In genomic region chr7:105568988-105569471, GRCm38 (mm10) we compare ENCODE assay signal across 8 mouse cellular contexts. TPM values are rescaled to one million over a fixed set of nuclear protein-coding genes. Genes with fewer than 3 reads are reported as not detected.
DNase-seq lines count a peak whose midpoint lies in the region; ATAC-seq lines count a peak whose summit lies in the region.

No protein-coding gene starts in this region.

- H3K4me2 ChIP-seq in embryonic facial prominence, embryonic 12.5 days (replicated peaks), result 0 out of 2 replicates have a peak overlapping the region, but pooled peaks have one; percentile 7
- H3K4me2 ChIP-seq in intestine, embryonic 16.5 days (ENCODE audit: low read depth, low read length), result no peak overlapping the region
- H3K4me2 ChIP-seq in neural tube, embryonic 11.5 days (ENCODE audit: low read depth), result peak overlapping the region; percentile 1

- H3K27me3 ChIP-seq in embryonic facial prominence, embryonic 12.5 days, result no peaks in the 10 kb centered on the region
- no peaks in the 10 kb centered on the region for H3K27me3 ChIP-seq in intestine, embryonic 16.5 days (replicated peaks; ENCODE audit: control insufficient read depth, insufficient read depth, low read length)
- no peaks in the 10 kb centered on the region for H3K27me3 ChIP-seq in neural tube, embryonic 11.5 days (ENCODE audit: control insufficient read depth, insufficient read depth, low read length)

- H3K9ac ChIP-seq in embryonic facial prominence, embryonic 12.5 days, result no peak overlapping the region
- no peak overlapping the region for H3K9ac ChIP-seq in intestine, embryonic 16.5 days (ENCODE audit: low read depth, low read length)
- no peak overlapping the region; the same call in 1 of the 2 replicates for H3K9ac ChIP-seq in neural tube, embryonic 11.5 days (ENCODE audit: low read length)

- H3K4me1 ChIP-seq in embryonic facial prominence, embryonic 12.5 days, result peaks cover 21% of the 10 kb centered on the region
- peaks cover 6% of the 10 kb centered on the region; the same call in 1 of the 2 replicates for H3K4me1 ChIP-seq in intestine, embryonic 16.5 days (ENCODE audit: control insufficient read depth, insufficient read depth, low read length)
- peaks cover 19% of the 10 kb centered on the region for H3K4me1 ChIP-seq in neural tube, embryonic 11.5 days (ENCODE audit: control insufficient read depth, insufficient read depth, low read length)

- peaks cover 56% of the 10 kb centered on the region for H3K36me3 ChIP-seq in embryonic facial prominence, embryonic 12.5 days
- H3K36me3 ChIP-seq in intestine, embryonic 16.5 days (ENCODE audit: control insufficient read depth, insufficient read depth, low read length), result peaks cover 4% of the 10 kb centered on the region; the same call in 1 of the 2 replicates
- H3K36me3 ChIP-seq in neural tube, embryonic 11.5 days (ENCODE audit: control insufficient read depth, insufficient read depth, low read length), result peaks cover 14% of the 10 kb centered on the region

- intact Hi-C loops in left cerebral cortex, postnatal 14 days (cut with DNase I), result loop anchor here (5.0 kb wide), 1 partner anchor 63 kb away; the partner anchor contains the start of gene Trim3

- ATAC-seq in embryonic facial prominence, embryonic 12.5 days (ENCODE audit: insufficient number of reproducible peaks, insufficient read depth, low FRiP score, low TSS enrichment), result peak; percentile 77
- ATAC-seq in intestine, embryonic 16.5 days, result peak; percentile 72
- peak; percentile 87 for ATAC-seq in neural tube, embryonic 11.5 days (ENCODE audit: insufficient read depth, low FRiP score, low TSS enrichment)

- H3K4me3 ChIP-seq in embryonic facial prominence, embryonic 12.5 days, result no peak overlapping the region
- H3K4me3 ChIP-seq in intestine, embryonic 16.5 days (ENCODE audit: low read length), result no peak overlapping the region
- H3K4me3 ChIP-seq in neural tube, embryonic 11.5 days (ENCODE audit: low read depth, low read length), result no peak overlapping the region; the same call in 1 of the 2 replicates

- 4% methylated on average over 6 of the region's 6 CpGs for WGBS in embryonic facial prominence, embryonic 12.5 days
- 11% methylated on average over 6 of the region's 6 CpGs for WGBS in intestine, embryonic 16.5 days
- 6% methylated on average over 6 of the region's 6 CpGs for WGBS in neural tube, embryonic 11.5 days

- H3K9me3 ChIP-seq in embryonic facial prominence, embryonic 12.5 days, result no peaks in the 10 kb centered on the region
- no peaks in the 10 kb centered on the region for H3K9me3 ChIP-seq in intestine, embryonic 16.5 days (ENCODE audit: control insufficient read depth, low read length)
- H3K9me3 ChIP-seq in neural tube, embryonic 11.5 days (ENCODE audit: control insufficient read depth, low read length), result no peaks in the 10 kb centered on the region

- peak; percentile 41 for DNase-seq in adrenal gland, postnatal 10 days
- no peak for DNase-seq in adrenal gland, postnatal 4 days (ENCODE audit: low spot score in 2 of 2)
- peak; percentile 88 to 91 for DNase-seq in left cerebral cortex, postnatal 14 days (ENCODE audit: low spot score in 2 of 2)
- peak; percentile 61 for DNase-seq in neural tube, embryonic 11.5 days (ENCODE audit: low spot score)
- no peak for DNase-seq in ovary, postnatal 10 days (ENCODE audit: low spot score)
- no peak for DNase-seq in ovary, postnatal 14 days (ENCODE audit: low spot score)

- peak overlapping the region; percentile 47; the same call in 1 of the 2 replicates for H3K27ac ChIP-seq in embryonic facial prominence, embryonic 12.5 days
- peak overlapping the region; percentile 9; the same call in 1 of the 2 replicates for H3K27ac ChIP-seq in intestine, embryonic 16.5 days (ENCODE audit: low read length)
- H3K27ac ChIP-seq in neural tube, embryonic 11.5 days (ENCODE audit: low read depth, low read length), result peak overlapping the region; percentile 9

RNA-seq across cellular contexts. Expression of gene Apbb1, which starts 12.4 kb away (rescaled TPM):
- 10 to 100 TPM; 19.6 to 25.2 TPM for total RNA-seq in adrenal gland, postnatal 10 days (2021)
- total RNA-seq in adrenal gland, postnatal 4 days (2021), result 10 to 100 TPM; 36.8 to 42.3 TPM
- polyA plus RNA-seq in embryonic facial prominence, embryonic 12.5 days (2016; fragmentation: Nextera tagmentation; extraction: Ambion mirVana), result 77.5 and 84.7 TPM in 2 replicates
- polyA plus RNA-seq in intestine, embryonic 16.5 days (2015; fragmentation: Nextera tagmentation; extraction: Ambion mirVana), result 29.2 and 35.2 TPM in 2 replicates
- total RNA-seq in left cerebral cortex, postnatal 14 days (2021), result 100 to 1,000 TPM; 450 to 459 TPM
- 115 and 128 TPM in 2 replicates for polyA plus RNA-seq in neural tube, embryonic 11.5 days (2014; fragmentation: Nextera tagmentation; extraction: Ambion mirVana)

RNA-seq across cellular contexts. Expression of gene Smpd1, which starts 14.9 kb away (rescaled TPM):
- total RNA-seq in adrenal gland, postnatal 10 days (2021), result 10 to 100 TPM; 59.2 to 68.1 TPM
- total RNA-seq in adrenal gland, postnatal 4 days (2021), result 10 to 100 TPM; 39.4 to 40.3 TPM
- 40.8 and 41.4 TPM in 2 replicates for polyA plus RNA-seq in embryonic facial prominence, embryonic 12.5 days (2016; fragmentation: Nextera tagmentation; extraction: Ambion mirVana)
- polyA plus RNA-seq in intestine, embryonic 16.5 days (2015; fragmentation: Nextera tagmentation; extraction: Ambion mirVana), result 32.8 and 33.0 TPM in 2 replicates
- 100 to 1,000 TPM; 111 to 112 TPM for total RNA-seq in left cerebral cortex, postnatal 14 days (2021)
- polyA plus RNA-seq in neural tube, embryonic 11.5 days (2014; fragmentation: Nextera tagmentation; extraction: Ambion mirVana), result 47.3 and 53.7 TPM in 2 replicates

RNA-seq across cellular contexts. Expression of gene Hpx, which starts 30.9 kb away (rescaled TPM):
- total RNA-seq in adrenal gland, postnatal 10 days (2021), result 100 to 1,000 TPM; 313 to 789 TPM
- 100 to 1,000 TPM in 1 of 2 experiments, 10 to 100 TPM in 1; 10.6 to 269 TPM for total RNA-seq in adrenal gland, postnatal 4 days (2021)
- 0.52 and 0.59 TPM in 2 replicates for polyA plus RNA-seq in embryonic facial prominence, embryonic 12.5 days (2016; fragmentation: Nextera tagmentation; extraction: Ambion mirVana)
- 3.0 and 7.5 TPM in 2 replicates for polyA plus RNA-seq in intestine, embryonic 16.5 days (2015; fragmentation: Nextera tagmentation; extraction: Ambion mirVana)
- under 1 TPM; 0.23 to 0.24 TPM for total RNA-seq in left cerebral cortex, postnatal 14 days (2021)
- polyA plus RNA-seq in neural tube, embryonic 11.5 days (2014; fragmentation: Nextera tagmentation; extraction: Ambion mirVana), result 0.37 TPM in 1 of 2 replicates, not detected in the other

Comparison
In these comparisons a context has a peak if more than half of its experiments do, and no peak if none do; other contexts are left out.
1. DNase-seq: peak in adrenal gland, postnatal 10 days (single experiment), left cerebral cortex, postnatal 14 days (2 of 2) and neural tube, embryonic 11.5 days (single experiment); none in adrenal gland, postnatal 4 days (0 of 2), ovary, postnatal 10 days (single experiment) and ovary, postnatal 14 days (single experiment).
2. RNA of gene Apbb1, which starts 12.4 kb away (total RNA-seq): 450 to 459 TPM in left cerebral cortex, postnatal 14 days; 36.8 to 42.3 TPM in adrenal gland, postnatal 4 days and 19.6 to 25.2 TPM in adrenal gland, postnatal 10 days; every median in the first group is over 10 times any median in the second.
3. RNA of gene Hpx, which starts 30.9 kb away (total RNA-seq): 313 to 789 TPM in adrenal gland, postnatal 10 days and 10.6 to 269 TPM in adrenal gland, postnatal 4 days; 0.23 to 0.24 TPM in left cerebral cortex, postnatal 14 days; every median in the first group is over 4 times any median in the second.
4. Peak in every context shown above with its lines, with median percentiles within 50 percentile points of each other: ATAC-seq and H3K27ac ChIP-seq.